20 mouse cellular contexts compared by ENCODE assay signal in genomic region chr17:86497302-86497701, GRCm38 (mm10). TPM values are rescaled to one million over a fixed set of nuclear protein-coding genes. Genes with fewer than 3 reads are reported as not detected.
"Had no signal": no experiment of that assay in that cellular context is flagged by ENCODE, and none has a peak within 500 bp of the region (broad histone marks: within the 10 kb centered on the region; RNA-seq: fewer than 3 reads in every experiment).

No protein-coding gene starts in this region.

- ATAC-seq: midbrain, embryonic 16.5 days had no signal

- H3K36me3 ChIP-seq: midbrain, embryonic 10.5 days; midbrain, embryonic 12.5 days had no signal

- H3K4me1 ChIP-seq: midbrain, embryonic 10.5 days; midbrain, embryonic 12.5 days had no signal

- H3K27ac ChIP-seq: midbrain, embryonic 10.5 days; midbrain, embryonic 12.5 days; neural tube, embryonic 13.5 days; neural tube, embryonic 15.5 days had no signal

- DNase-seq: lung, adult 18-20 months; lung, embryonic 14.5 days; lung, postnatal 10 days; midbrain, embryonic 14.5 days; retina, postnatal 1 day; right cerebral cortex, adult 18-20 months; right cerebral cortex, postnatal 25 days; right cerebral cortex, postnatal 4 days; spleen, adult 18-20 months; thymus, adult 18-20 months; thymus, postnatal 14 days; thymus, postnatal 36 days had no signal

- H3K4me3 ChIP-seq: midbrain, embryonic 10.5 days; midbrain, embryonic 12.5 days; myocyte; neural tube, embryonic 13.5 days; neural tube, embryonic 15.5 days had no signal

- H3K9me3 ChIP-seq: midbrain, embryonic 10.5 days; midbrain, embryonic 12.5 days; neural tube, embryonic 13.5 days; neural tube, embryonic 15.5 days had no signal

- H3K27me3 ChIP-seq: midbrain, embryonic 12.5 days; neural tube, embryonic 13.5 days; neural tube, embryonic 15.5 days had no signal

- H3K4me2 ChIP-seq: lung, embryonic 14.5 days; midbrain, embryonic 12.5 days; neural tube, embryonic 13.5 days; neural tube, embryonic 15.5 days had no signal

- H3K9ac ChIP-seq: lung, embryonic 14.5 days; midbrain, embryonic 12.5 days; neural tube, embryonic 13.5 days; neural tube, embryonic 15.5 days had no signal

RNA-seq across cellular contexts. Expression of gene Gm10309, which starts 7.7 kb away (rescaled TPM):
- total RNA-seq: megakaryocyte, adult 5-6 weeks; megakaryocyte-erythroid progenitor cell, adult 5-6 weeks had no signal
